Mouse (Mus musculus) yolk sac, embryonic 10.5 days (tissue): Measurements from ENCODE around the gene Rad54l2.

ENCODE experiments used
- DNase-seq: peaks from one replicate; pipeline ENCODE4 v3.0.0-alpha.2; 2017; ENCODE audit warnings: low spot score

Rad54l2 gene

GRCm38 (mm10) chr9:106752135-106752534 lies 36.9 kb downstream of the Rad54l2 start:
- DNase-seq = no peak

GRCm38 (mm10) chr9:106739962-106740361 lies 49.0 kb downstream of the Rad54l2 start:
- DNase-seq = no peak

GRCm38 (mm10) chr9:106739056-106739455 lies 49.9 kb downstream of the Rad54l2 start:
- no peak for DNase-seq

GRCm38 (mm10) chr9:106738199-106738985 lies 50.6 kb downstream of the Rad54l2 start:
- DNase-seq = no peak

- DNase-seq = no peak
These were observed 55.3 kb downstream of the Rad54l2 start for GRCm38 (mm10) chr9:106733690-106734089.

- DNase-seq = no peak
These were observed 59.6 kb downstream of the Rad54l2 start for GRCm38 (mm10) chr9:106729416-106729815.

- no peak for DNase-seq
These were observed 62.1 kb downstream of the Rad54l2 start for GRCm38 (mm10) chr9:106726891-106727290.

- DNase-seq = no peak
These were observed 63.6 kb downstream of the Rad54l2 start for GRCm38 (mm10) chr9:106725435-106725834.

- DNase-seq = no peak
These were observed 64.1 kb downstream of the Rad54l2 start for GRCm38 (mm10) chr9:106724864-106725263.

- DNase-seq = no peak
These were observed 72.3 kb downstream of the Rad54l2 start for GRCm38 (mm10) chr9:106716729-106717128.

- DNase-seq = no peak
These were observed 72.8 kb downstream of the Rad54l2 start for GRCm38 (mm10) chr9:106716232-106716631.

- no peak for DNase-seq
These were observed 76.5 kb downstream of the Rad54l2 start for GRCm38 (mm10) chr9:106712470-106712869.

GRCm38 (mm10) chr9:106692973-106693481 lies 96.0 kb downstream of the Rad54l2 start:
- no peak for DNase-seq

- DNase-seq = no peak
These were observed 100.2 kb downstream of the Rad54l2 start for GRCm38 (mm10) chr9:106688834-106689233.

GRCm38 (mm10) chr9:106686983-106687650 lies 101.9 kb downstream of the Rad54l2 start:
- DNase-seq = peak; percentile 72

- peak; percentile 88 for DNase-seq
These were observed 103.5 kb downstream of the Rad54l2 start, which contains the start of gene Tex264 for GRCm38 (mm10) chr9:106685249-106686101. TSS of gene Tex264 (minus strand) at chr9:106685927.

- DNase-seq = no peak
These were observed 104.1 kb downstream of the Rad54l2 start for GRCm38 (mm10) chr9:106684918-106685248.

- no peak for DNase-seq
These were observed 104.7 kb downstream of the Rad54l2 start for GRCm38 (mm10) chr9:106684093-106684872.

- DNase-seq = no peak
These were observed 108.0 kb downstream of the Rad54l2 start for GRCm38 (mm10) chr9:106681026-106681425.

- no peak for DNase-seq
These were observed 110.8 kb downstream of the Rad54l2 start for GRCm38 (mm10) chr9:106678242-106678641.

- peak; percentile 52 for DNase-seq
These were observed 111.3 kb downstream of the Rad54l2 start for GRCm38 (mm10) chr9:106677702-106678101.
